In genomic region chr11:36001282-36001970, GRCm38 (mm10) we compare ENCODE assay signal across 9 mouse cellular contexts. TPM values are rescaled to one million over a fixed set of nuclear protein-coding genes. Genes with fewer than 3 reads are reported as not detected.
DNase-seq lines count a peak whose midpoint lies in the region; ATAC-seq lines count a peak whose summit lies in the region.
"Had no signal": no experiment of that assay in that cellular context is flagged by ENCODE, and none has a peak within 500 bp of the region (broad histone marks: within the 10 kb centered on the region; RNA-seq: fewer than 3 reads in every experiment).

No protein-coding gene starts in this region.

- H3K4me2 ChIP-seq in forebrain, embryonic 11.5 days (ENCODE audit: low read depth, low read length, severe bottlenecking) = peak overlapping the region; percentile 32; the same call in 1 of the 2 replicates
- H3K4me2 ChIP-seq in heart, embryonic 16.5 days (ENCODE audit: low read depth, low read length) = peak overlapping the region; percentile 69
- H3K4me2 ChIP-seq in liver, embryonic 13.5 days = peak overlapping the region; percentile 60
- peak overlapping the region; percentile 47 for H3K4me2 ChIP-seq in neural tube, embryonic 12.5 days (replicated peaks)

- no peak overlapping the region for H3K27ac ChIP-seq in brown adipose tissue, adult 24 weeks (replicated peaks; ENCODE audit: low read depth, low read length)
- no peak overlapping the region for H3K27ac ChIP-seq in forebrain, embryonic 11.5 days (ENCODE audit: low read depth, low read length)
- H3K27ac ChIP-seq in heart, embryonic 16.5 days (ENCODE audit: low read length) = no peak overlapping the region
- no peak overlapping the region for H3K27ac ChIP-seq in liver, embryonic 13.5 days
- no peak overlapping the region for H3K27ac ChIP-seq in neural tube, embryonic 12.5 days
- H3K27ac ChIP-seq: macrophage had no signal

- no peaks in the 10 kb centered on the region; the same call in 1 of the 2 replicates for H3K27me3 ChIP-seq in forebrain, embryonic 11.5 days (ENCODE audit: control insufficient read depth, insufficient read depth, low read length)
- H3K27me3 ChIP-seq in heart, embryonic 16.5 days (ENCODE audit: control insufficient read depth, insufficient read depth, low read length) = peaks cover 15% of the 10 kb centered on the region
- H3K27me3 ChIP-seq in liver, embryonic 13.5 days = peaks cover 22% of the 10 kb centered on the region
- H3K27me3 ChIP-seq in neural tube, embryonic 12.5 days (replicated peaks) = peaks cover 3% of the 10 kb centered on the region; the same call in 1 of the 2 replicates

- H3K9ac ChIP-seq in forebrain, embryonic 11.5 days (ENCODE audit: low read length) = peak overlapping the region; percentile 6; the same call in 1 of the 2 replicates
- 0 out of 2 replicates have a peak overlapping the region, but pooled peaks have one; percentile 51 for H3K9ac ChIP-seq in heart, embryonic 16.5 days (ENCODE audit: low read length)
- H3K9ac ChIP-seq in liver, embryonic 13.5 days = no peak overlapping the region
- 0 out of 2 replicates have a peak overlapping the region, but pooled peaks have one; percentile 17 for H3K9ac ChIP-seq in neural tube, embryonic 12.5 days

- 6% methylated on average over 28 of the region's 28 CpGs for WGBS in forebrain, embryonic 11.5 days
- WGBS in heart, embryonic 16.5 days = 4% methylated on average over 28 of the region's 28 CpGs
- 8% methylated on average over 28 of the region's 28 CpGs for WGBS in liver, embryonic 13.5 days (ENCODE audit: insufficient replicate concordance)
- WGBS in neural tube, embryonic 12.5 days = 7% methylated on average over 28 of the region's 28 CpGs

- H3K36me3 ChIP-seq in forebrain, embryonic 11.5 days (ENCODE audit: control insufficient read depth, insufficient read depth, low read length) = no peaks in the 10 kb centered on the region
- H3K36me3 ChIP-seq in heart, embryonic 16.5 days (ENCODE audit: control insufficient read depth, insufficient read depth) = no peaks in the 10 kb centered on the region
- no peaks in the 10 kb centered on the region for H3K36me3 ChIP-seq in liver, embryonic 13.5 days
- no peaks in the 10 kb centered on the region for H3K36me3 ChIP-seq in neural tube, embryonic 12.5 days

- no peaks in the 10 kb centered on the region for H3K9me3 ChIP-seq in forebrain, embryonic 11.5 days (ENCODE audit: control insufficient read depth, low read length)
- no peaks in the 10 kb centered on the region for H3K9me3 ChIP-seq in heart, embryonic 16.5 days (replicated peaks; ENCODE audit: control insufficient read depth, low read length)
- no peaks in the 10 kb centered on the region for H3K9me3 ChIP-seq in liver, embryonic 13.5 days (replicated peaks)
- no peaks in the 10 kb centered on the region for H3K9me3 ChIP-seq in neural tube, embryonic 12.5 days

- peak overlapping the region; percentile 37; the same call in 1 of the 2 replicates for H3K4me3 ChIP-seq in brown adipose tissue, adult 24 weeks (ENCODE audit: insufficient read depth, low read depth, low read length)
- H3K4me3 ChIP-seq in forebrain, embryonic 11.5 days (ENCODE audit: low read depth, low read length) = no peak overlapping the region
- peak overlapping the region; percentile 43 for H3K4me3 ChIP-seq in heart, embryonic 16.5 days (ENCODE audit: low read length)
- H3K4me3 ChIP-seq in liver, embryonic 13.5 days (replicated peaks) = peak overlapping the region; percentile 35
- no peak overlapping the region for H3K4me3 ChIP-seq in neural tube, embryonic 12.5 days

- H3K4me1 ChIP-seq in brown adipose tissue, adult 24 weeks (ENCODE audit: control insufficient read depth, insufficient read depth, insufficient read length, low read length) = no peaks in the 10 kb centered on the region
- peaks cover 13% of the 10 kb centered on the region for H3K4me1 ChIP-seq in forebrain, embryonic 11.5 days (replicated peaks; ENCODE audit: control insufficient read depth, insufficient read depth, low read length)
- H3K4me1 ChIP-seq in heart, embryonic 16.5 days (ENCODE audit: control insufficient read depth, insufficient read depth, low read length) = peaks cover 3% of the 10 kb centered on the region
- peaks cover 13% of the 10 kb centered on the region for H3K4me1 ChIP-seq in liver, embryonic 13.5 days (replicated peaks)
- H3K4me1 ChIP-seq in neural tube, embryonic 12.5 days = peaks cover 20% of the 10 kb centered on the region

- ATAC-seq in CD4-positive, CD25-positive, alpha-beta regulatory T cell, adult 4 months = peak; percentile 45
- ATAC-seq in forebrain, embryonic 11.5 days (replicated peaks; ENCODE audit: low FRiP score) = peak; percentile 87
- ATAC-seq in heart, embryonic 16.5 days (replicated peaks; ENCODE audit: extremely low read depth, insufficient read depth, low FRiP score) = peak; percentile 87
- peak; percentile 65 for ATAC-seq in liver, embryonic 13.5 days (ENCODE audit: low read depth)
- ATAC-seq in neural tube, embryonic 12.5 days (ENCODE audit: low FRiP score, low read depth) = peak; percentile 84

- peak; percentile 94 for DNase-seq in forebrain, embryonic 11.5 days (ENCODE audit: low spot score)
- DNase-seq in kidney, postnatal 25 days = peak; percentile 85 to 89
- DNase-seq in liver, embryonic 13.5 days = peak; percentile 46
- DNase-seq in testis, postnatal 14 days (ENCODE audit: low spot score) = peak; percentile 84

RNA-seq across cellular contexts. Expression of gene Wwc1, which starts 21.1 kb away (rescaled TPM):
- under 1 TPM in 1 of 2 experiments, not detected in 1; 0.12 TPM for polyA plus RNA-seq in CD4-positive, CD25-positive, alpha-beta regulatory T cell, adult 4 months (2017; shearing (Covaris generic))
- not detected in 2 replicates for polyA plus RNA-seq in brown adipose tissue, adult 24 weeks (2012; ENCODE audit: insufficient read depth, insufficient read length, missing spikeins)
- polyA plus RNA-seq in forebrain, embryonic 11.5 days (2014; fragmentation: Nextera tagmentation; extraction: Ambion mirVana) = 10.6 and 15.9 TPM in 2 replicates
- polyA plus RNA-seq in heart, embryonic 16.5 days (2015; fragmentation: Nextera tagmentation; extraction: Ambion mirVana) = 0.77 and 3.0 TPM in 2 replicates
- 0.86 and 0.95 TPM in 2 replicates for polyA plus RNA-seq in liver, embryonic 13.5 days (2015; fragmentation: Nextera tagmentation; extraction: Ambion mirVana)
- polyA plus RNA-seq in neural tube, embryonic 12.5 days (2016; fragmentation: Nextera tagmentation; extraction: Ambion mirVana) = 13.6 and 15.5 TPM in 2 replicates

Comparison
In these comparisons a context has a peak if more than half of its experiments do, and no peak if none do; other contexts are left out.
1. H3K4me3 ChIP-seq: peak in brown adipose tissue, adult 24 weeks (single experiment), heart, embryonic 16.5 days (single experiment) and liver, embryonic 13.5 days (single experiment); none in forebrain, embryonic 11.5 days (single experiment) and neural tube, embryonic 12.5 days (single experiment).
2. Peak in every context shown above with its lines, with median percentiles within 50 percentile points of each other: ATAC-seq, DNase-seq and H3K4me2 ChIP-seq.